Mouse (Mus musculus): Measurements from ENCODE around the gene Nr1d1.

The Nr1d1 gene

DNA sequence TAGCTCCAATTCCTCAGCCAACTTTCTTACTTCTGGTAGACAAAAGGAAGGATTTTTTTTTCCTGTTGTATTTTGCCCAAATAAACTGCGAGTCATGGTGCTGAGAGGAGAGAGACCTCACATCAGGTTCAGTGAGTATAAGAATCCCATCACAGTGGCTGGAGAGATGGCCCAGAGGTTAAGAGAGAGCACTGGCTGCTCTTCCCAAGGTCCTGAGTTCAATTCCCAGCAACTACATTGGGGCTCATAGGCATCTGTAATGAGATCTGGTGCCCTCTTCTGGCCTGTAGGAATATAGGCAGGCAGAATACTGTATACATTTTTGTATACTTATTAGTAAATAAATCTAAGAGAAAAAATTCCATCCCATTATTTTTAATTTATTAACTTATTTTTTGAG is 12.6 kb upstream of the Nr1d1 start:
- DNase-seq: no peak

DNA sequence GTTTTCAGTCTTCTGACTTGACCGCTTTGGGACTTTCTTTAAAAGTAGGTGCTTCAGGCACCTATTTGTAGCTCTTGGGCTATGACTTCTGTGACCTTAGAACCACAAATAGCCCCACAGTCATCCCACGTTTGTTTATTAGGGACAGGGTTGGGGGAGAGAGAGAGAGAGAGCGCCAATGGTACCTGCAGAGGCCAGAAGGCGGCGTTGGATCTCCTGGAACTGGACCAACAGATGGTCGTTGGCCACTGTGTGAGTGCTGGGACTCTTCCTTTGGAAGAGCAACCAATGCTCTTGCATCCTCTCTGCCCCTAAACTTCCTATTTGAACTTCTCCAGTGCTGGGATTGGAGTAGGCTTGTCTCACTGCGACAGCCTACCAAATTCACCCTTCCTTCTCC is 12.1 kb upstream of the Nr1d1 start:
- no peak for DNase-seq

- DNase-seq: peak; percentile 86 to 89
Measured at GRCm38 (mm10) chr11:98786359-98787214, 11.5 kb upstream of the Nr1d1 start.

- peak; percentile 54 to 76 for DNase-seq
Measured at GRCm38 (mm10) chr11:98785772-98786281, 10.7 kb upstream of the Nr1d1 start.

DNA sequence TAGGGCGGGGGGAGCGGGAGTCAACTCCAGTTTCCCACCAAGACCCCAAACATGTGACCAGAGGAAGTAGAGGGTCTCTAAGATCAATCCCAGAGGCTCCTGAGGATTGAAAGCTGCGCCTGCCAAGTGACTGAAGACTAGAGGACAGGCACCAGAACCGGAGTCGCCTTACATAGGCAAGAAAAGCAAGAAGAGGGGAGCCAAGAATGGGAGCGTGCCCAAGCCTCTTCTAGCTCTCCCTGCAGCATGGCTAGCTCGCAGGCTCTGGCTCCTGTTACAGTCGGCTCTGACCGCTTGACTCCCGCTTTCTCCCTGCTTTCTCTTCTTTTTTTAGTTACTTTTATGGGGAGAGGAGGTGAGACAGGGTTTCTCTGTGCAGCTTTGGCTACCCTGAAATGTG is 10.1 kb upstream of the Nr1d1 start:
- DNase-seq: no peak

DNA sequence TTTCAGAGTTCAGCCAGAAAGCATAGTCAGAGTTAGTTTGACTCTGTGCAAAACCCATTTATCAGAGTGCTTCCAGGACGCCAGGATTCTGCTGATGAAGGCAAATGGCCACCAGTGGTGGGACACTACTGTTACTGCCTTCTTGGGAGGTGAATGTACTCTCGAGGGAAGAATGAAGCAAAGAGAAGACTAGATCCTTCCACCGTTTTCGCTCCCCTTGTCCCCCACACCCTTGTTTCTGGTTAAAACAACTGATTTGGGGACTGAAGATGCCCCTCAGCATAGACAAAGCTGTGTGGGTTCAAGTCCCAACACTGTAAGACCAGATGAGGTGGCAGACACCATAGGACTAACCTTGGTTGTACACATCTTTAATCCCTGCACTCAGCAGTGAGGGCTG is 9.0 kb upstream of the Nr1d1 start:
- no peak for DNase-seq

DNA sequence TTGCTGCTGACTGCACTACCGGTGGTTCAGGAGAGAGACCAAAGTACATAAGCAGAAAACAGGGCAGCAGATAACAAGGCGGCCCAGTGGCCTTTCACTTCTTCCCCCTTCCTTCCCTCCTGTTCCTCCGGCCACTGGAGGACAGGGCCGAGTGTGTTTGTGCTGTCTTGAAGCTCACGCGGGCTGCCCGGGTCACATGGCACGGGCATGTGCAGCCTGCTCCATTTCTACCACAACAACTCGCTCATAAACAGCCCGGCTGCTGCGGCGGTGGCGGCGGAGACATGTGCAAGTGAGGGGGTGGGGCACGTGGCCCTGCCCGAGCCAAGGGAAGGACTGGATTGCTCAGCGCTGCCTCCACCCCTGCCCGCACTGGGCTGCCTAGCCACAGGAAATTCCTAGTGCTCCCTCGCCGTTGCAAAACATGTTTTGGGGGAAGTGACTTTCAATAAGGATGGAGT is 8.1 kb upstream of the Nr1d1 start:
- peak; percentile 70 to 75 for DNase-seq

DNA sequence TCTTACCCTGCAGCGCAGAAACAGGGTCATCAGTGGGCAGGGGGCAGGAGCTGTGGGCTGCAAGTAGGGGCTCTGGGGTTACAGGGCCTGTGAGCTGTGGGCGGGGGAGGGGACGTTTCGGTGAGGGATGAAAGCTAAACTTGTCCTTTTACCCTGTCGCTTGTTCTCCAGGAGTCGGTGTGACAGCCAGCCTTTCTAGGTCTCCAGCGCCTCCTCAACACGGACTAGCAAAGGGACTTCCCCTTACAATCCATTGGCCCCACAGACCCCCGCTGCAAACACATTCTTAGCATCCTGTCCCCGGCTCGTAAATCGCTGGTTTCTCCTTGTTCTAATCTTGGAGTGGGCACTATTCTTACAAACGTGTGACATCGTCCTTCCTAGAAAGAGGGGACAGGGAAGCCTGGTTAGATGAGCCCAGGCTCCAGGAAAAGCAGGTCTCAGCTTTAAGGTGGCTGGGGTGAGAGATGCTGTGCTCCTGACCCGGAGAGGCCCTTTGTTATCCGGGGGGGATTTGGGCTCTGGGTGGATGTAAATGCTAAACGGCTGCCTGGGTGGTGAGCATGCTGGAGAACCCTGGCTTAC is 7.6 kb upstream of the Nr1d1 start:
- DNase-seq: no peak

GRCm38 (mm10) chr11:98781851-98782512 is 6.8 kb upstream of the Nr1d1 start:
- DNase-seq: no peak

- no peak for DNase-seq
Measured at GRCm38 (mm10) chr11:98777888-98778287, 2.8 kb upstream of the Nr1d1 start.

DNA sequence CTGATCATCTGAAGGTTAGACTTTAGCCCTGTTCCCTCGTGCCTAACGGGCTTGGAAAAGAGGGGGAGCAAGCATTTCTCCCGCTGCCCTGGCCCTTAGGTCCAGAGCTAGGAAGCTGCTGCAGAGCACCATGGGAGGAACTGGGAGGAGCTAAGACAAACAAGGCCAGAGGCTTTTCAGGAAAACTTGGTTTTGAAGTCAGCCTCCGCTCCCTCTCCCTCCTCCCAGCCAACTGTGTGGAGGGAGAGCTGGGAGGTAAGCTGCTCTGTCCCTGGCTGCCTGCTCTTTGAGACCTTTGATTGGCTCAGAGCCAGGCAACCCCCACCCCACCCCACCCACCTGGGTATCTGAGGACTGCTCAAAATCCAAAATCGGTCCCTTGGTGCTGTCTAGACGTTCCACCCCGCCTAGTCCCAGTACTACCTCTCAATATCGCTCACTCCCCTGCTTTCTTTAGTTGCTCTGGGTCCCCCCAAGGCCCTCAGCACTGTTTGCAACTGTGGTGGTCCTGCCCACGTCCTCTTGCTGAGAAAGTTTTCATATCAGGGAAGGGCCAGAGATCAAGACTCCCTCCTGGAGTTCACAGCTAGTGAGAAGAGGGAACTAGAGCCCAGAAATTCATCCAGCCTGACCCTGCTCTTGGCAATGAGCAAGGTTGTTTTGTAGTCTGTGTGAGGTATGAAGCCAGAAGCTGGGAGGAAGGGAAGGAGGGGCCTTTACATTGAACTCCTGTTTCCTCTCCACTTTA is 1.9 kb upstream of the Nr1d1 start:
- no peak for DNase-seq

DNA sequence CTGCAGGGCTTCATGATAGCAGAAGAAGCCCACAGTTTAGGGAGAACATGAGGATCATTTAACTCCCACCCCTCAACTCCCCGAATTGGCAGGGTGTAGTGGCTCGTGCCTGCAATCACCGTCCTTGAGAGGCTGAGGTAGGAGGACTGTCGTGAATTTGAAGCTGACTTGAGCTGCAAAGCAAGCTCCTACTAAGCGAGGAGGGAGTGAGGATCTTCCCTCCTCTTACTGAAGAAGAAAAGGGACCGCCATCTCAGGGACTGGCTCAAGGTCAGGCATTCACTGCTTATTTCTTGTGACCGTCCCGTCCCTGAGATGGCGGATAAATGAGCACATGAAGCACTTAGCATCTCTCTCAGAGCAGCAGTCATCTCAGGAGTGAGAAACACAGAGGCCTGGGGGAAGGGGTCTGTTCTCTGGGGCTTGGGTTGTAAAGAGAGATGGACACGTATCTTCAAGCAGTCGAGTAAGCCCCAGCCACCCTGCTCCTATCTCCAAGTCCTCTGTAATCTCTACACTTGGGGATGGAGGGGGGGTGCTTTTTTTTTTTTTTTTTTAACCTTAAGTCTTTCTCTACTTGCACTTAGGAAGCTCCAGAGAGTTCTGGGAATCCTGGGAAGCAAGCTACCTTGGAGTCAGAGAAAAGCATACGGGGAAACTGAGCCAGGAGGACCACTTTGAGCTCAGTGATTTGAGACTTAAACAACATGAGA is 1.1 kb upstream of the Nr1d1 start:
- DNase-seq: no peak

GRCm38 (mm10) chr11:98775348-98776051 is 367 bp upstream of the Nr1d1 start:
- peak; percentile 80 to 82 for DNase-seq

- DNase-seq: peak; percentile 97 to 98
Measured at GRCm38 (mm10) chr11:98773635-98774295, 1.4 kb downstream of the Nr1d1 start.

DNA sequence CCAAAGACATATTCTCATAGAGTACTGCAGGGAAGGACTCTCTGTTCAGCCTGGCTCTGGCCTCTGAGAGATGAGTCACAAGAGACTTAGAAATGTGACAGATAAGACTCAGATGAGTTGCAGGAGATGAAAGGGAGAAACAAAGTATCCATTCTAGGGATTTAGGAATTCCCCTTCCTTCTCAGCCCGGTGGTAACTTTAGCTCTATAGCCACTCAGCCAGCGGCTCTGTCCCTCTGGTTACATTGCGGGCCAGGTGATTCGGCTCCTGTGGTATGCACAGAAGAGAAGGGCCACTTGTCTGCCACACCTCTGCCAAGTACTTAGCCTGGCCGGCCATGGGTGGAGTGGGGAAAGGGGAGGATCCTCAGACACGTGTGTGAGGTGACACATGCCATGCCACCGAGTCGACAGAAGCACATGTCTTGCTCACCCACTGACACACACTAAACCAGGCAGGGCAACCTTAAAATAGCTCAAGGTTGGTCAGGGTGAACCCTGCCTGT is 2.4 kb downstream of the Nr1d1 start:
- DNase-seq: no peak

DNA sequence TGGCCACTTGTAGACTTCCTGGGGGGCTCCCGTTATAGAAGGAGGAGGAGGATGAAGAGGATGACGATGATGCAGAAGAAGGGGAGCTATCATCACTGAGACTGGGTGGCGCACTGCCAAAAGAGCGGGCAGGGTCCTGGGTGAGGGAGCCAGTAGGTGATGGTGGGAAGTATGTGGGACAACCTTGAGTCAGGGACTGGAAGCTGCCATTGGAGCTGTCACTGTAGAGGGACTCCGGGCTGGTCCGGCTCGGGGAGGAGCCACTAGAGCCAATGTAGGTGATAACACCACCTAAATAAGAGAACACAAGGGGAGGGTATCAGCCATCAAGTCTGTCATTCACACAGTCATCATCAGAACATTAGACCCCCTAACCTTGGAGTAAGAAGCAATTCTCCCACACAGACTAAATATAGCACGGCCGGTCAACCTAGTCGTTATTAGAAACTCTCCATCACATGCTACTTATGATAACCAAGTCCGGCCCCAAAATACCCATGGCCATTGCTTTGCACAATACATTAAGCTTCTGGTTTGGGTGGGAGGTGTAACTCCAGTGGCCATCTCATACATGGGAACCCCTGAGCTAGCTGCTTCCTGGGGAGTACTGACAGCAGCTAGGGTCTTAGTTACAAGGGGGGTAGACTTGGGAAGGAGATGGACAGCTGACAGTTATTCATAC is 3.1 kb downstream of the Nr1d1 start:
- no peak for DNase-seq

GRCm38 (mm10) chr11:98771131-98771530 is 4.0 kb downstream of the Nr1d1 start:
- no peak for DNase-seq

- DNase-seq: peak in 1 of 2 experiments; percentile 36
Measured at GRCm38 (mm10) chr11:98770096-98770975, 4.8 kb downstream of the Nr1d1 start.
